Mouse (Mus musculus) T-cell, adult 2 months (primary cell): ENCODE results near the gene Cgnl1.

Experiments used
- DNase-seq: peaks from one replicate; pipeline ENCODE4 v3.0.0; 2022; ENCODE audit warnings: low spot score

The Cgnl1 gene

GRCm38 (mm10) chr9:71770991-71771767 lies at the start of gene Cgnl1:
Cgnl1 (minus strand) TSS chr9:71771602.
- DNase-seq, result no peak

GRCm38 (mm10) chr9:71818453-71818852 lies 47.1 kb upstream of the Cgnl1 start:
- no peak for DNase-seq

- no peak for DNase-seq
These were observed 44.7 kb upstream of the Cgnl1 start for GRCm38 (mm10) chr9:71816121-71816520.

- no peak for DNase-seq
These were observed 42.2 kb upstream of the Cgnl1 start for GRCm38 (mm10) chr9:71813565-71813964.

- no peak for DNase-seq
These were observed 41.5 kb upstream of the Cgnl1 start for GRCm38 (mm10) chr9:71812914-71813313.

- no peak for DNase-seq
These were observed 41.0 kb upstream of the Cgnl1 start for GRCm38 (mm10) chr9:71812402-71812801.

GRCm38 (mm10) chr9:71811404-71811803 lies 40.0 kb upstream of the Cgnl1 start:
- DNase-seq, result no peak

GRCm38 (mm10) chr9:71810723-71811122 lies 39.3 kb upstream of the Cgnl1 start:
- DNase-seq, result no peak

GRCm38 (mm10) chr9:71808640-71809254 lies 37.3 kb upstream of the Cgnl1 start:
- DNase-seq, result no peak

GRCm38 (mm10) chr9:71807801-71808200 lies 36.4 kb upstream of the Cgnl1 start:
- no peak for DNase-seq

- DNase-seq, result no peak
These were observed 35.0 kb upstream of the Cgnl1 start for GRCm38 (mm10) chr9:71806422-71806805.

- no peak for DNase-seq
These were observed 34.4 kb upstream of the Cgnl1 start for GRCm38 (mm10) chr9:71805646-71806421.

- no peak for DNase-seq
These were observed 32.7 kb upstream of the Cgnl1 start for GRCm38 (mm10) chr9:71804116-71804515.

GRCm38 (mm10) chr9:71803281-71803680 lies 31.9 kb upstream of the Cgnl1 start:
- no peak for DNase-seq

GRCm38 (mm10) chr9:71799598-71799997 lies 28.2 kb upstream of the Cgnl1 start:
- no peak for DNase-seq

GRCm38 (mm10) chr9:71798176-71798575 lies 26.8 kb upstream of the Cgnl1 start:
- no peak for DNase-seq

- no peak for DNase-seq
These were observed 6.0 kb upstream of the Cgnl1 start for GRCm38 (mm10) chr9:71777404-71777803.

- no peak for DNase-seq
These were observed 4.9 kb upstream of the Cgnl1 start for GRCm38 (mm10) chr9:71776337-71776736.

- no peak for DNase-seq
These were observed 2.2 kb upstream of the Cgnl1 start for GRCm38 (mm10) chr9:71773563-71773962.

- peak; percentile 23 for DNase-seq
These were observed 936 bp upstream of the Cgnl1 start for GRCm38 (mm10) chr9:71772338-71772737.

GRCm38 (mm10) chr9:71770484-71770883 lies 918 bp downstream of the Cgnl1 start:
- DNase-seq, result no peak

- DNase-seq, result no peak
These were observed 1.7 kb downstream of the Cgnl1 start for GRCm38 (mm10) chr9:71769701-71770100.

GRCm38 (mm10) chr9:71768119-71768518 lies 3.3 kb downstream of the Cgnl1 start:
- no peak for DNase-seq
